Mouse (Mus musculus) embryonic stem cell, embryonic (primary cell): ENCODE measurements around the gene Gm20388.

Experiments
- CTCF ChIA-PET, 4 experiments: fragments of 300-600 bp in 2 of 4; fragments of 350-600 bp in 2 of 4; sonication (Branson Sonifier 250); formaldehyde crosslinking; loops; one replicate each; lab custom pipeline; 2022; ENCODE audit warnings: inconsistent platforms in 2 of 4; lab: Charles Lee
- POLR2A ChIA-PET, 4 experiments: fragments of 300-600 bp in 2 of 4; fragments of 350-600 bp in 2 of 4; sonication (Branson Sonifier 250); formaldehyde crosslinking; loops; one replicate each; lab custom pipeline; 2022; ENCODE audit warnings: antibody characterized with exemption in 4 of 4, inconsistent platforms in 1 of 4; lab: Charles Lee

Gene Gm20388

GRCm38 (mm10) chr8:124044421-124044820 lies 4133.8 kb downstream of the Gm20388 start:
- ChIA-PET CTCF (interaction anchor here in 1 of 4 experiments (1.1 kb wide), 1 partner anchor 18 kb away, joined by 3 read pairs; no protein-coding TSS in a partner anchor), POLR2A (interaction anchor here in 2 of 4 experiments (0.7 to 1.6 kb wide), 3 partner anchors 14 to 318 kb away, joined by 3 to 6 read pairs (median 3); no protein-coding TSS in a partner anchor)

GRCm38 (mm10) chr8:124044931-124045330 lies 4134.3 kb downstream of the Gm20388 start:
- ChIA-PET CTCF (interaction anchor here in 1 of 4 experiments (0.9 kb wide), 1 partner anchor 228 kb away, joined by 3 read pairs; no protein-coding TSS in a partner anchor), POLR2A (interaction anchor here in 2 of 4 experiments (0.8 to 1.6 kb wide), 4 partner anchors 15 to 69 kb away, joined by 3 to 6 read pairs (median 3); no protein-coding TSS in a partner anchor)

- CTCF ChIA-PET: interaction anchor here in 1 of 4 experiments (0.9 kb wide), 1 partner anchor 228 kb away, joined by 3 read pairs; no protein-coding TSS in a partner anchor
- POLR2A ChIA-PET: interaction anchor here in 2 of 4 experiments (1.1 to 2.1 kb wide), 5 partner anchors 16 to 68 kb away, joined by 3 to 6 read pairs (median 3); no protein-coding TSS in a partner anchor
These were observed 4135.2 kb downstream of the Gm20388 start for GRCm38 (mm10) chr8:124045856-124046255.

GRCm38 (mm10) chr8:124052110-124052509 lies 4141.5 kb downstream of the Gm20388 start:
- CTCF ChIA-PET: interaction anchor here in 3 of 4 experiments (1.3 to 1.7 kb wide), 3 partner anchors 263 to 295 kb away, joined by 3 to 5 read pairs (median 3); no protein-coding TSS in a partner anchor

GRCm38 (mm10) chr8:124052568-124052967 lies 4141.9 kb downstream of the Gm20388 start:
- ChIA-PET POLR2A (interaction anchor here in 1 of 4 experiments (0.8 to 1.3 kb wide), 4 partner anchors 9 to 264 kb away, joined by 3 to 5 read pairs (median 4); no protein-coding TSS in a partner anchor), CTCF (interaction anchor here in 3 of 4 experiments (0.7 to 1.7 kb wide), 10 partner anchors 262 to 555 kb away, joined by 3 to 7 read pairs (median 3); no protein-coding TSS in a partner anchor)

More at GRCm38 (mm10) chr8:124052110-124052509, 4141.5 kb downstream of the Gm20388 start:
- POLR2A ChIA-PET: interaction anchor here in 1 of 4 experiments (0.8 to 1.3 kb wide), 2 partner anchors 152 to 264 kb away, joined by 3 to 4 read pairs; no protein-coding TSS in a partner anchor

GRCm38 (mm10) chr8:124056832-124057655 lies 4146.4 kb downstream of the Gm20388 start:
- ChIA-PET CTCF (interaction anchor here in 3 of 4 experiments (0.5 to 1.7 kb wide), 3 partner anchors 10 to 292 kb away, joined by 3 to 6 read pairs (median 4); no protein-coding TSS in a partner anchor), POLR2A (interaction anchor here in 1 of 4 experiments (0.7 to 1.5 kb wide), 2 partner anchors 23 to 109 kb away, joined by 3 to 4 read pairs; no protein-coding TSS in a partner anchor)

- ChIA-PET POLR2A (interaction anchor here (0.6 to 1.1 kb wide), 5 partner anchors 174 to 310 kb away, joined by 3 to 5 read pairs (median 3); no protein-coding TSS in a partner anchor), CTCF (interaction anchor here (0.5 to 1.2 kb wide), 6 partner anchors 10 to 283 kb away, joined by 3 to 5 read pairs (median 3); no protein-coding TSS in a partner anchor)
These were observed 4155.9 kb downstream of the Gm20388 start for GRCm38 (mm10) chr8:124066325-124067058.

GRCm38 (mm10) chr8:124067059-124067750 lies 4156.6 kb downstream of the Gm20388 start:
- ChIA-PET CTCF (interaction anchor here (0.5 to 1.2 kb wide), 7 partner anchors 11 to 282 kb away, joined by 3 to 5 read pairs (median 3); no protein-coding TSS in a partner anchor), POLR2A (interaction anchor here (0.5 to 0.6 kb wide), 5 partner anchors 173 to 310 kb away, joined by 3 to 5 read pairs (median 3); no protein-coding TSS in a partner anchor)

GRCm38 (mm10) chr8:124070363-124071324 lies 4160.0 kb downstream of the Gm20388 start:
- ChIA-PET POLR2A (interaction anchor here in 1 of 4 experiments (0.8 kb wide), 1 partner anchor 17 kb away, joined by 3 read pairs; no protein-coding TSS in a partner anchor), CTCF (no interaction called here)

- POLR2A ChIA-PET: interaction anchor here in 1 of 4 experiments (1.4 kb wide), 1 partner anchor 12 kb away, joined by 3 read pairs; no protein-coding TSS in a partner anchor
- CTCF ChIA-PET: interaction anchor here in 2 of 4 experiments (0.6 kb wide), 2 partner anchors 9 to 42 kb away, joined by 3 to 4 read pairs; no protein-coding TSS in a partner anchor
These were observed 4165.3 kb downstream of the Gm20388 start for GRCm38 (mm10) chr8:124075977-124076376.

GRCm38 (mm10) chr8:124076416-124076815 lies 4165.8 kb downstream of the Gm20388 start:
- ChIA-PET POLR2A (interaction anchor here in 1 of 4 experiments (1.4 kb wide), 1 partner anchor 12 kb away, joined by 3 read pairs; no protein-coding TSS in a partner anchor), CTCF (interaction anchor here in 1 of 4 experiments (0.6 kb wide), 1 partner anchor 43 kb away, joined by 4 read pairs; no protein-coding TSS in a partner anchor)

- CTCF ChIA-PET: interaction anchor here in 2 of 4 experiments (0.6 to 2.1 kb wide), 4 partner anchors 11 to 270 kb away, joined by 3 to 7 read pairs (median 4); no protein-coding TSS in a partner anchor
- POLR2A ChIA-PET: interaction anchor here in 3 of 4 experiments (0.7 to 1.4 kb wide), 6 partner anchors 8 to 207 kb away, joined by 3 to 6 read pairs (median 3); no protein-coding TSS in a partner anchor
These were observed 4166.7 kb downstream of the Gm20388 start for GRCm38 (mm10) chr8:124077377-124077776.

GRCm38 (mm10) chr8:124077998-124078397 lies 4167.4 kb downstream of the Gm20388 start:
- ChIA-PET CTCF (interaction anchor here in 3 of 4 experiments (0.6 to 2.1 kb wide), 7 partner anchors 10 to 253 kb away, joined by 3 to 7 read pairs (median 4); no protein-coding TSS in a partner anchor), POLR2A (interaction anchor here in 3 of 4 experiments (0.6 to 1.2 kb wide), 7 partner anchors 8 to 335 kb away, joined by 3 to 6 read pairs (median 3); no protein-coding TSS in a partner anchor)

GRCm38 (mm10) chr8:124078969-124079368 lies 4168.3 kb downstream of the Gm20388 start:
- POLR2A ChIA-PET: interaction anchor here in 1 of 4 experiments (1.0 to 1.6 kb wide), 2 partner anchors 21 to 23 kb away, joined by 3 to 4 read pairs; no protein-coding TSS in a partner anchor
- CTCF ChIA-PET: interaction anchor here in 2 of 4 experiments (0.5 to 2.1 kb wide), 3 partner anchors 28 to 236 kb away, joined by 3 to 7 read pairs (median 5); no protein-coding TSS in a partner anchor
